Mouse (Mus musculus) thymus, postnatal 25 days (tissue): ENCODE data around the gene Arid5b.

ENCODE experiments used
- DNase-seq: peaks from one replicate; pipeline ENCODE4 v3.0.0; 2022

Gene Arid5b

DNA sequence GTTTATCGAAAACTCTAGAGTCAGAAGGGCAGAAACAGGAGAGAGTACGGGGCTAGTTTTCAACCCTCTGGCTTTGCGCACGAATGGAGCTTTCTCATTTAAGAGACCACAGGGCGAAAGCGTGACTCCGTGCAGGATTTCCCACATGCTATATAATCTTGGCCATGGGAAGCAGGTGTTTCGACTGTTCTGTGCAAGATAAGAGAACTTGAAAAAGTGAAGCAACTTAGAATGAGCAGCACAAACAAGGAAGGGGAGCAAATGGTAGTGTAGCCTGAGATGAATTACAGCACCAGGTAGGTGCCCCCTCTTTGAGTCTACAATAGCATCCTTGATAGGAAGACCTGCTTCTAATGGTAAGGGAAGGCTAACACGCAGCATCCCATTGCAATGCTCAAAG is 118.8 kb downstream of the Arid5b start:
- DNase-seq, result no peak

- DNase-seq, result no peak
These were observed 120.0 kb downstream of the Arid5b start for GRCm38 (mm10) chr10:68158555-68158954.

DNA sequence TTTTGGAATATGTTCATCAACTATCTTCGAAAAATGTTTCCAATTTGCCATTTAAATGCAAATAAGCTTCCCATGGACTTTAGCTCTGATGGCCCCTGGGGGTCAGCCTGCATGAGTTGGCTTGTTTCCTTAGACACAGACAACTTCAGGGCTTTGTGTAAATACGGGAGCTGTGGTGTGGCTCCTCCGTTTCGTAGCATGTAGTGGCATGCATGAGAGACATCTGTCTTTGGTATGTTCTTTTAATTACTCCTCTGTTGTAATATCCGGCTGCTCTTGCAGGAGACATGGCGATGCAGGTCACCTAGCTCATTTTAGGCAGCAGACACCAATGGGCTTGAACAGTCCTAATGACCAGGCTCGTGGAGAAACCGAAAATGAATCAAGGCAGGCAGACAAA is 121.0 kb downstream of the Arid5b start:
- DNase-seq, result no peak

DNA sequence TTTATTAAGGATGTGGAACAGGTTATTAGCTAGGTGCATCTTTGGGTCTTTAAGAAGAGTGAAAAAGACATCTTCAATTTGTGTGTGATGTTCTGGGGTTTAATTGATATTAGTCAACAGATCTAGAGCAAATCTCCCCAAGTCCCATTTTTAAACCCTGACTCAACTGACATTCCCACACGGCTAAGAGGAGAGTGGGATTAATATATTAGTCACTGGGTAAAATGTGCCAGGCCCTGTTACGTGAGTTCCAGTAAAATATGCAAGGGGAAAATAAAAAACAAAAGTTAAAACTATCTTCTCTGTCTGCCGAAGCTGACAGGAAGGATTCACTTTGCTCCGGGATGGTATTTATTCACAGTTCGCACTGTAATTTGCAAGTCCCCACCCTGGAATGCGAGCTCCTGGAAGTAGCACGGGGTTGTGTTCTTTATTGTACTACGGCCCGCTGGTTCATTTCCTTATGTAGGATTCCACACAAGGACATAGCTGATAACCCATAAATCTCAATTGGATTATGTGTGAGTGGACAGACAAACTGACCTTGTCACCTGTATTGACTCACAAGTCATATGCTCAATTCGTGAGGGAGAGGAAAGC is 121.8 kb downstream of the Arid5b start:
- DNase-seq, result no peak

DNA sequence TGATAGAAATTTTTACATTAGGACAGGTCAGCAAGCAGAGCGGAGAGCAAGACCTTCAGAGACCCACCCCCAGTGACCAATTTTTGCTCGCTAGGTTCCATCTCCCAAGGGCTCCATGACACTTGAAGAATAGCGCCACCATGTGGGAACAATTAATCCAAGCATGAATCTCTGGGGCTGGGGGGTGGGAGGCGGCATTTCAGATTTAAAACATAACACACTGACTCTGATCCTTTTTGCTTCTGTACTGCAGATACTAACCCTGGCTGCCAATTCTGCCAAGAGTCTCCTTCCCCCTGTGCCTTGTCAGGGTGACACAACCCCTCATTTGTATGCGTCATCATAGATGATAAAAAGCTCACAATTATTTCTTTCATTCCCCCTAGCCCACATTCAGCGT is 122.4 kb downstream of the Arid5b start:
- no peak for DNase-seq

- DNase-seq, result no peak
These were observed 123.0 kb downstream of the Arid5b start for GRCm38 (mm10) chr10:68155431-68156119.

DNA sequence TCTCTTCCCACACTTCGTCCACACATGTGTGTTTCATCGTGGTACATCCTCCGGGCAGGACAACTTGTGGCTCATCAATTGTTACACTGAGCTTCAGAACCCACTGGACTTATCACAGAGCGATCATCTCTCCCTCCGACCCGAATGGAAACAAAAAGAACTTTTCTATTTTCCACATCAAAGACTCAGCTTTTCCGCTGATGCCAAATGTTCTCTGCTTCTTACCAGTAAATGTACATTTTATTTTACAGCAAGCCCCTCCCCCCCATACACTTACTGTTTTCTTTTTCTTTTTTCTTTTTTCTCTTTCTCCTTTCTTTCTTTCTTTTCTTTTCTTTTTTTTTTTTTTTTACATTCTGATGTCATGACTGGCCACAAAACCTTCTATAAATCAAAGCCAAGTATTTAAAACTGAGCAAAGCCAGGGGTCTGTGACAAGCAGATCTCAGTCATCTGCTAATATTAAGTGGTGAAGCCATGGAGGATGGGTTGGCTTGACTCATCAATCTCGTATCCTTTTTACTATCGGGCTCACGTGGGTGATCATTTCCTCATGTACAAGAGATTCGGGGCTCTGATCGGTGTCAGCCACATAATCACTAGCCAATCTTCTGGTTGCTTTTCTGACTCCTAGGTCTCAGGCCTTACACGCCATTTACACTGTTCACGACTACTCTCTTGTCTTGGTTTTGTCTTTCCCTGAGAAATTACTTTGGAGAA is 124.3 kb downstream of the Arid5b start:
- peak; percentile 7 for DNase-seq

DNA sequence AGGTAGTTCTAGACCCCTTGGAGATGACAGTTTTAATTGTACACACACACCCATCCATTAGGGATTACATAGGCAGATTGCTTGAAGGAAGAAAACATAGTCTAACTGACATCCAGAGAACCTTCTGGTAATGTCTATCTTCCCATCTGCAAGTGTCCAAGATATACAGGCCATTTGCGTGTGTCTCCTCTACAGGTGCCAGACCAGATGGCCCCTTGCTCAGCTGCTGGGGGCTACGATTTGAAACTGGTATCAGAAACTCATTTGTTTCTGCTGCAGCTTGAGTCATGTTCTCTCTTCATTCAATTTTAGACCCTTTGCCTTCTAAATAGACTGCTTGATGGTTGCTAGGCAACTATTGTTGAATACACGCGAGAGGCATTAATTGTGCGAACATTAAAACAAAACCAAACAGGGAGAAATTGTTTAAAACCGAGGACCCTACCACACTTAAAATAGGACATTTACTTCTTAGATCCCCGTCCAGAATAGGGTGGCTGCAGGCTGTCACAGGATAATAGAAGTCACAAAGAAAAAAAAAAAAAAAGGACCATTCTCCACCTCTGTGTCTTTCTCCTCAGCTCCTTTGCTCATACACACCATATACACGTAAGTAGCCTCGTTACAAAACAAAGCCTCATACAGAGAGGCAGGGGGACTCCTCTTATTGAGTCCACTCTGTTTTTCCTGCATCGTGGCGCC is 125.0 kb downstream of the Arid5b start:
- DNase-seq, result no peak

DNA sequence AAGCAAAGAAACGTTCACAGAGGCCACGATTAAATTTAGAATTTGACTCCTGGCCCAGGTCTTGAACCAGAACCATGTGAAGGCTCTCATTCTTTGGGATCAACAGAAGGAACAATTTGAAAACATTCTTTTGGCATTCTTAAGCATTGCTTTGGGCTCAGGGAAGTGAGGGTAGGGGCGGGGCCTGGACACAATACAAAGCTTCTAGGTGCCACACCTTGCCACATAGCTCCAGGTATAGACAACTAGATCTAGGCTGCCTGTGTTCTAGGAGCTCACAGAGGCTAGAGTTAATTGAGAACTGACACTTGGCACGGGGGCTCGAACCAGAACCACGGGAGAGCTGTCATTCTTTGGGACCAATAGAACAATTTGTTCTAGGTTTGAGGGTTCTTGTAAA is 130.0 kb downstream of the Arid5b start:
- DNase-seq, result no peak

- no peak for DNase-seq
These were observed 130.8 kb downstream of the Arid5b start for GRCm38 (mm10) chr10:68147730-68148129.

GRCm38 (mm10) chr10:68146842-68147241 is 131.7 kb downstream of the Arid5b start:
- peak; percentile 61 for DNase-seq

DNA sequence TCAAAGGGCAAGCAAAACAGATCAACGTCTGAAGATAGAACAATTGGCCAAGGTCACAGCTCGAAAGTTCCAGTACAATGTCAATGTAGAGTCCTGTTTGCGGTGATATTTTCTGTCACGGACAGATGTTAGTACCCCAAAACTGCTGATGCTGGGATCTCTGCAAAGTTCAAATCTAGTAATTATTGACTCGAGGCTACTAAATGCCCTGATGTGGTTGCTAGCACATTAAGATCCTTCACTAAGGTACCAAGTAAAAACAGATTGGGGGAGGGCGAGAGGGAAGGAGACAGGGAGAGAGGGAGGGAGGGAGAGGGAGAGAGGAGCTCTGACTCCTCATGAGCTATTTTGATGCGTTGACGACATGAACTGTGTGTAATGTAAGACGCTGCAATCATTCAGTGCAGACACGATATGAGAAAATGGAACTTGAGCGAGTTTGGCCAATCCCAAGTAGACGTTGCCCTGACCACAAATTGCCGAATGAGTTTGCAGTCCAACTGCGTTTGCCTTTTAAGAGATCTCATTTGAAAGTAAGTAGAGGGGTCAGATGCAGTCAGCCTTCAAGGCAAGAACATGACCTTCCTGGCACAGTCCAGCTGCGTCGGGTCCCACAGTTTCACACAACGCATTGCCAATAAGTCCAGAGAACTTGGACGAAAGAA is 133.1 kb downstream of the Arid5b start:
- no peak for DNase-seq

GRCm38 (mm10) chr10:68142501-68142900 is 136.0 kb downstream of the Arid5b start:
- DNase-seq, result no peak

- DNase-seq, result no peak
These were observed 137.0 kb downstream of the Arid5b start for GRCm38 (mm10) chr10:68141567-68141966.

- DNase-seq, result no peak
These were observed 137.7 kb downstream of the Arid5b start for GRCm38 (mm10) chr10:68140871-68141270.

GRCm38 (mm10) chr10:68140306-68140705 is 138.2 kb downstream of the Arid5b start:
- DNase-seq, result no peak

- DNase-seq, result no peak
These were observed 140.4 kb downstream of the Arid5b start for GRCm38 (mm10) chr10:68138123-68138522.

GRCm38 (mm10) chr10:68137151-68137833 is 141.2 kb downstream of the Arid5b start:
- no peak for DNase-seq

DNA sequence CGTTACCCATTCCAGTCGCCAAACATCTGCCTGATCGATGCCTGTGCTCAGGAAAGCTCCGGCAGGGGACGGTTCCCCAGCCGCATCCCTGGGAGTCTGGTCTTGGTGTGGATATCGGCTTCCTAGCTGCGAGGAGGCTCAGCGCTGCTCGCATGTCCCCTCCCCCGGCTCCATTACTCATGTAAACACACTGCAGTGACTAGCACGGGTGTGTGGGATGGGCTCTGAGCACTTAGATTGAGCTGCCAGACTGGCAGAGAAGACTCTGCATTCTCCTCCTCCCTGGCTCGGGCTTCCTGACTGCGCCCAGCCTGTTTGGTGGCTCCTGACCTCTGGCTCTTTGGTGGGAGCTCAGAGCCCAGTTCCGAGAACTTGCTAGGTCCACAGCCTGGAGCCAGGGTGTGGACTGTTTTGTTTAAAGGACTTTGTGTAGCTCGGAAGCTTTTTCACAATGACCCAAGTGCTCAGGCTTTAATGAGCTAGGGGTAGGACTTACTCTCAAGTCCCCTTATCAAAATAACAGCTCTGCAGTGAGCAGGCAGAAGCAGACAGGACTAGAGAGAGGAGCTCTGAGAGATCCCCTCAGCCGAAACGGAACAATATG is 142.0 kb downstream of the Arid5b start:
- peak; percentile 42 for DNase-seq

DNA sequence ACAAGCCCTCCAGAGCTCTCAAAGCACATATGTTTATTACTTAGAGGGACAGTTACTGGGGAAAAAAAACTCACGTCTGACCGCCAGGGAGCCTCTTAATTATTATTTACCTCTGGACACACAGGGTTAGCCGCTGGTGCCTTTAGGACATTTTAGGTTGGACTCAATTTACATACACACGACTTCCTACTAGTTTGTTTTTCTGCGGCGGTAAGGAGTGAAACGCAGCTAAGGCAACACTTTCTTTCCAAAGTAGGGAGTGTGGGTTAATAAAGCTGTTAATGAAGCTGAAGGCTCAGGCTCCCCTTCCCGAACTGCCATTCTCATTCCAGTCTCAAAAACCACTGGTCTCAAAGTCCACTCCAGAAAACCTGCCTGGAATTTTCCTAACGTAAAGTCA is 142.5 kb downstream of the Arid5b start:
- no peak for DNase-seq

- DNase-seq, result no peak
These were observed 143.1 kb downstream of the Arid5b start for GRCm38 (mm10) chr10:68135416-68135815.

DNA sequence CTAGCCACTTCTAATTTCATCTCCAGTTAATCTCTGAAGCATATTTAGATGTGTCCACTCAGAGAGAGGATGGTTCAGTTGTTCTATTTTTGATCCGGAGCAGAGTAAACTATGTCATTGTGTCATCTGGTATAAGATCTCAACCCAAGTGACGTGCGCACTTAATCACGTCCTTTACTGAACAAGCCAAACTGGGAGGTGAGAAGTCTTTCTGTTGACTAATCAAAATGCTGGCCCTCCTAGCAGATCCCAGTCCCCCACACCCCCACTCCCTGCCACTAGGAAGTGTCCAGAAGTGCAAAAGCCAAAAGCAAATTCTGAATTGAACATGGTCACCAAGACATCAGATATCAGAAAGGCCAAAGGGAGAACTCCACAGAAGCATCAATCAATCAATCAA is 144.0 kb downstream of the Arid5b start:
- DNase-seq, result no peak
